Mouse (Mus musculus): ENCODE results near the gene Nr1h2. TPM values are rescaled to one million over a fixed set of nuclear protein-coding genes. Genes with fewer than 3 reads are reported as not detected.
A peak's percentile ranks its signal among the peaks of the same experiment; 100 is the strongest.

Nr1h2 gene
- total RNA-seq, 2 experiments from 2014 or later: 27.4 to 35.4 TPM

DNA sequence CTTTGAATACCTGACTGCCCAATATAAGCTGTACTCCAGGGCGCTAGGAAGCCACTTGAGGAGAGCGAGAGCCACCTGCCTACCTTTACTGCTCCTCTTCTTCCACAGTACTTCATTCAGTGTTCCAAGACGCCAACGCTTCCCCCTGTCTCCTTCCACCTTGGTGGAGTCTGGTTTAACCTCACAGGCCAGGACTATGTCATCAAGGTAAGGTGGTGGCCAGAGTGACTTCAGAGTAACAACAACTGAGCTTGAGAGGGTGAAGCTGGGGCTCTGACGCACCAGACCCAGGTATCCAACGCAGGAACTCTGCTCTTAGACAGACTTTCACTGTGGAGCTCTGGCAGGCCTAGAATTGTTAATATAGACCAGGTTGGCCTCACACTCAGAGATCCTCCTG is 31.9 kb upstream of the Nr1h2 start:
- no peak for DNase-seq

DNA sequence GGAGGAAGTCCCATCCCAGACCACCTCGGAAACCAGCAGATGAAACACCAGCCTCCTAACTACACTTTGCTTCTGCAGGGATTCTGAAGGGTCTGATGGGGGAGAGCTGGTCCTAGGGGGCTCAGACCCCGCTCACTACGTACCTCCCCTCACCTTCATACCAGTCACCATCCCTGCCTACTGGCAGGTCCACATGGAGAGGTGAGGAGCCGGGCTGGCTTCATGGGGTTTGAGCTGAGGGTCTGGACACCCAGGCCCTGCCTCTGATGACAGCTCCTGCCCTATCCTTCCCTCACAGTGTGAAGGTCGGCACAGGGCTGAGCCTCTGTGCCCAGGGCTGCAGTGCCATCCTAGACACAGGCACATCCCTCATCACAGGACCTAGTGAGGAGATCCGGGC is 31.2 kb upstream of the Nr1h2 start:
- DNase-seq: no peak

DNA sequence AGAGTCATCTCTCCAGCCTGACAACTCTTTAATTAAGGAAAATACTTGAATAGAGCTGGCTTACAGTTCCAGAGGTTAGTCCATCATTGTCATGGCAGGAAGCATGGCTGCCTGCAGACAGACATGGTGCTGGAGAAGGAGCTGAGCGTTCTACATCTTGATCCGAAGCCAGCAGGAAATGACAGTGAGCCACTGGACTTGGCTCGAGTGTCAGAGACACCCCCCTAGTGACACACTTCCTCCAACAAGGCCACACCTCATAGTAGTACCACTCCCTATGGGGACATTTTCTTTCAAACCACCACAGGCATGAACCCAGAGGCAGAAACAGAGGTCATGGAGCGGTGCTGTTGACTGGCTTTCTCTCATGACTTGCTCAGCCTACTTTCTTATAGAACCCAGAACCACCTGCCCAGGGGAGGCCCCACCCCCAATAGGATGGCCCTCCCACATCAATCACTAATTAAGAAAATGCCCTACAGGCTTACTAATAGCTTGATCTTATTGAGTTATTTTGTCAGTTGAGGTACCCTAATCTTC is 30.6 kb upstream of the Nr1h2 start:
- no peak for DNase-seq

DNA sequence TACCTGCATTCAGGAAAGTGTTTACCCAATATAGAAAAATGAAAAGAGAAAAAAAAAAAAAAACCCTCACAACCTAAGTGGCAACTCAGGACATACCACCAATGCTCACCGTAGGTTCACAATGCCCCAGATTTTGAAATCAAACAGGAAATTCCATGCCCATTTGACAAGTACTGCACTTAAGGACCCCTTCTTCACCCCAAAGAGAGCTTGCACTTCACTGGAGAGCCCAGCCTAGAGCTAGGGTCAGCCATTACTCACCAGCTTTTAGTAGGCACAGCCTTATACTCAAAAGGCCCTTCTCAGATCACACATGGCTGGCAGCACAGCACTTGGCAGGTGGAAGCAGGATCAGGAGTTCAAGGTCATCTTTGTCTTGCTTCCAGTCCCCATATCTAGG is 29.4 kb upstream of the Nr1h2 start:
- no peak for DNase-seq

DNA sequence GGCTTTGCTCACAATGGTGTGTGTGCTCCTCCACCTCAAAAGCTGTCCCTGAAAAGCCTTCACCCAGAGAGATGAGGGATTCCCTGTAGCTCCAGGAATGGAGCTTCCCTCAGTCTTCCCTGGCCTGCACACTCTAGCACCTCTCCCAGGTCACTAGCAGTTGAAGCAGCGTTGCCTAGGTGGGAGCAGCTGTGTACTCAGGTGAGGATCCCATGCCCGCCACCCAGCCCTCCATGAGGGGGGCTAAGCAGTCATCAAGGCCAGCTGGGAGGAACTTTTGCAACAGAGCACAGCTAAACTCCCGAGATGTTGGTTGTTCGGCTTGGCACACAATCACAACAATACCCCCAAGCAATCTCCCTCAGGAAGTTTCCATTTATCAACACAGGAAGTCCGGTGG is 29.0 kb upstream of the Nr1h2 start:
- DNase-seq: no peak

DNA sequence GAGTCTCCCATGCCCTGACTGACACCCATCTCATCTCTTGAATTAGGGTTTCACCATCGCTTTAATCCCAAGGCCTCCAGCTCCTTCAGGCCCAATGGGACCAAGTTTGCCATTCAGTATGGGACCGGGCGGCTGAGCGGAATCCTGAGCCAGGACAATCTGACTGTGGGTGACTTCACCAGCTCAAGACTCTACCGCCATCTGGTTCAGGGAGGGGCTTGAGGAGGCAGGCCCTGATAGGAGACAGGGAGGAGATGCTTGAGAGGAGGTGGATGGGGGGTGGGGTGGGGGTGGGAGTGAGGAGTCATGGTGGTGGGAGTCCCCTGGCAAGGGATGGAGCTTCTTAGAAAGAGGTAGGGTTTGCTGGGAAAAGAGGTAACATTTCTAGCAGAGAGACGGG is 27.9 kb upstream of the Nr1h2 start:
- DNase-seq: no peak

DNA sequence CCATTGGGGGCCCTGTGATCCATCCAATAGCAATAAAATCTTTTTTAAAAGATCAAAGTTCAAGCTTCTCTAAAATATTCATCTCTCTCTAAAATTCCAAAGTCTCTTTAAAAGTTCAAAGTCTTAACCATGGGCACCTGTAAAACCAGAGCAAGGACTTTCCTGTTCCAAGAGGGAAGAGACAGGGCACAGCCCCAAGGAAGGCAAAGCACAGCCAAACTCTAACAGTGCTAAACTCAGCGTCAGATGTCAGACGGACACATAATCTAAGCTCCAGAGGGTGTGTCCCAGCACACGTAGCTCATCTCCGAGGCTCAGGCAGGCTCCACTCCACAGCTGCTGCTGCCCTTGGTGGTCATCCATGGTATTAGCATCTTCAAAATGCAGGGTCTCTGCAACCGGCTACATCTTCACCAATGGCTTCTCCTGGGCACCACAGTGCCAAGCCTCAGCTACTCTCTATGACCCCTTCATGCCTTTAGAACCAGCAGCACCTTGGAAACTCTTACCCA is 22.6 kb upstream of the Nr1h2 start:
- no peak for DNase-seq

DNA sequence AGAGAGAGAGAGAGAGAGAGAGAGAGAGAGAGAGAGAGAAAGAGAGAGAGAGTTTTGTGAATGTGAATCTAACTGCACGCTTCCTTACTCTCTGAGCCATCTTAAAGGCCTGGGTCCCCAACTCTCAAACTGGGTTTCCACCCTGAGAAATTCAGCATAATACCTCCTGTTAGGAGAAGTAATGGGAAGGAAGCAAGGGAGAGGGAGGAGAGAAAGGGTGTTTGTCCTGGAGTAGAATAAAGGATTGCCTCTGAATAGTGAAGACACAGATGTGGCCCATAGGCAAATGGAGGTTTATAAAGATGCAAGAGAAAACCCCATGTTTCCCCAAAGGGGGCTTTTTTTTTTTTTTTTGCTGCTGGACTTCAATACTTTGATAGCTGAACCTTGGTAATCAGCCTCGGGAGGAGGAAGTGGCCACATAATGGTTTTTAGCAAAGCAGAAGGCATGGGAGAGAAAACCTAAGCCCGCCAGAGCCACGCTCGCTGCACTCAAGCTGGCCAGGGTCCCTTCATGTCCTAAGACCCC is 19.3 kb upstream of the Nr1h2 start:
- no peak for DNase-seq

DNA sequence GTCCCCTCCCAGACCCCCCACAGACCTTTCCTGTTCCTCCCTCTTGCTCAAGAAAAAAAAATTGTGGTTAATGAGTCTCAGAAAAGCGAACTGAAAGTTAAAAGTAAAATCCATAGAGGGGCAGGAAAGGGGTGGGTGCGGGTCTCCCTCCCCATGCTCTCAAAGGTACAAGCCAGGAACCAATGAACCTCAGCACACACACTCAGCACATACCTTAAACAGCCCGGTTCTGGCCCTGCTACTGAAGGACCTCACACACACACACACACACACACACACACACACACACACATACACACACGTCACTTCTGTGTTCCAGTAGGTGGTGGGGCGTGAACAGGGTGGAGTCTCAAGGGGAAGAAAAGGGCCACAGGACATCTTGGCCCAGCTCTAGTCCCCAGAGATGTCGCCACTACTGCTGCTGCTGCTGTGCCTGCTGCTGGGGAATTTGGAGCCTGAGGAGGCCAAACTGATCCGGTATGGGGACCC is 18.5 kb upstream of the Nr1h2 start, which contains the start of gene Napsa:
Gene Napsa (plus strand): TSS at position 168 of the 489 bp plus-strand sequence.
- no peak for DNase-seq

DNA sequence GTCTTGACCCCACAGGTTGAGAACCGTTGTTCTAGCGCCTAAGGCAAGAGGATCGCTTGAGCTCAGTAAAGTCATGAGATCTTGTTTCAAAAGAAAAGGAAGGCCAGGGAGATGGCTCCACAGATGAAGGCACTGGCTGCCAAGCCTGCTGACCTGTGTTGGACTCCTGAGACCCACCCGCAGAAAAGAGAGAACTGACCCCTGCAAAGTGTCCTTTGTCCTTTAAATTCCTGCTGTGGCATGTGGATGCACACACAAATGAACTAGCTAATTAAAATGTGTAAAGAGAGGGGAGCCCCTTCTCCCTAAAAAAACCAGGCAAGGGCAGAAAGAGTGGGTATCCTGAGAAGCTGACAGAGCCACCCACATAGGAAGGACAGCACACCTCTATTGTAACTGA is 18.1 kb upstream of the Nr1h2 start:
- DNase-seq: no peak

DNA sequence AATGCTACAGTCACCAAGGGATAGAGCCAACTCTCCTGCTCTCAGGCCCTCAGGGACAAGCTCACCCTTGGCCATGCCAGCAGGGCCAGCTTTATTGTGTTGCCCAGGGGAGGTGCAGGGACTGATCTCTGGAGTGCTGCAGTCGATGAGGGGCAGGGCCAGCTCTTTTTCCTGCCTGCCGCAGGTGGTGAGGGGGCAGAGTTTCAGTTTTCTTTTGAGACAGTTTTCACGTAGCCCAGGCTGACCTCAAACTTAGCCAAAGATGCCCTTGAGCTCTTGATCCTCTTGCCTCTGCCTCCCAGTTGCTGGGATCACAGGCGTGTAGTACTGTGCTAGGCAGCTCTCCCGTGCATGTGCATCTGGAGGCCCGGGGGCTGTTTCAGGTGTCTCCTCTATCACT is 17.2 kb upstream of the Nr1h2 start:
- no peak for DNase-seq

DNA sequence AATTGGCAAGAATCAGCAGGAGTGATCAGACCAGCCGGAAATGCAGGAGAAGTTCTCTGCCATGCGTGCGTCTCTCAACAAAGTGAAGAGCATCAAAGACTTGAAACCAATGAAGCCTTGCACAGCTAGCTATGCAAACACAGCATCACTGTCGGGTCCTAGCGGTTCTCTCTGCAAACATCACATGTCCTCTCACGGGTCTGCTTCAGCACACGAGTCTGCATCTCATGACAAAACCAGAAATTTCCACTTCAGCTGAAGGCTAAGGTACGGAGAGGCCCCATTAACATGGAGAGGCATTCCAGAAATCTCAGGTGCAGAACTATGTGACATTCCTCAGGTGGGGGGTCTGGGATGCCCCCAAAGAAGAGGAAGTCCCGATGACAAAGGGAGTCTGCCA is 15.1 kb upstream of the Nr1h2 start:
- no peak for DNase-seq

DNA sequence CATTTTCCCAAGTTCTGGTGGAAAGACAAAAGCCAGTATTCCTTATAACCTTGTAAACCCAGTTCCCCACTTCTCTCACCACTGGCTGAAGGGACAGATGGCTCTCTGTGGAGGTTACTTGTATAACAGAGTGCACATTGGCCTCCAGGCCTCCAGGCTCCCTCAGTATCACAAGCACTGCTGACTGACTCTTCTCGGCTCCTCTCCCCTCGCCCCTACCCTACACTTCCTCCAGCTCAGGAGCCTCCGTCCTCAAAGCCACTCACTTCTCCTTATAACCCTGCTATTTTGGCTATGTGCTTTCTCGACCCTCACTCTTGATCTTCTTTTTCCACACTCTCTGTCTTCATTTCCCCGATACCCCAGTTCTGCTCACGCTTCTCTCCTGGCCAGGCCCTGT is 11.7 kb upstream of the Nr1h2 start:
- no peak for DNase-seq

DNA sequence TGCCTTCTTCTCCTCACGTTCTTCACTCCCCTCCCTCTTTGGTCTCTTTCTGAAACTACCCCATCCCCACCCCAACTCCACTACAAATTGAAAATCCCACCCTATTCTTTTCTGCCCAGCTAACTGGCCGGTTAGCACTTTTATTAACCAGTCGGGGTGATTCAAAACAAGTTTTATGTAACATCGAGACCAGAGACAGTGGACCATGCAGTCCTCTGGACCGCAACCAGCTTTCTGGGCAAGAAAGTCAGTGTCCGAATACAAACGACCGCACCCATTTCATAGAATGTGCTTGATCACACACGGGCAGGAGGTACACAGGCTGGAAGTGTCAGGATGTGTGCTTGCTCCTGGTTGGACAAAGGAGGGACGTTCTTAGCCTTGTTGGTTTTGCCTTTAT is 10.7 kb upstream of the Nr1h2 start:
- no peak for DNase-seq

DNA sequence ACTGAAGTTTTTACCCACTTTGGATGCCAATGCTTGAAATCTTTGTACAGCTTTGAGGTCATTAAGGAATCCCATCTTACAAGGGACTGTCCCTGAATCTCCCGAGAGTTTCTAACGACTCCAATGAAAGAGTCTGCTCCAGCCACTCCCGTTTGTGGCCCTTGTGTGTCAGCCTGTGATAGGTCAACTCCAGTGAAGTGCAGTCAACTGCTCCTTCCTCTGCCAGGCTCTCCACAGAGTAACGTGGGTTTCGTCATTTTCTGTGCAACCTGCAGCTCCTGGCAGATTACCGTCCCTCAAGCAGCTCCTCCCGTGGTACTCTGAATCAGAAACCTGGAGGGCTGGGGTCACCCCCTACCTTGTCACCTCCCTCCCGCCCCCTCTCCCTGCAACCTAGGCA is 9.5 kb upstream of the Nr1h2 start:
- DNase-seq: no peak

DNA sequence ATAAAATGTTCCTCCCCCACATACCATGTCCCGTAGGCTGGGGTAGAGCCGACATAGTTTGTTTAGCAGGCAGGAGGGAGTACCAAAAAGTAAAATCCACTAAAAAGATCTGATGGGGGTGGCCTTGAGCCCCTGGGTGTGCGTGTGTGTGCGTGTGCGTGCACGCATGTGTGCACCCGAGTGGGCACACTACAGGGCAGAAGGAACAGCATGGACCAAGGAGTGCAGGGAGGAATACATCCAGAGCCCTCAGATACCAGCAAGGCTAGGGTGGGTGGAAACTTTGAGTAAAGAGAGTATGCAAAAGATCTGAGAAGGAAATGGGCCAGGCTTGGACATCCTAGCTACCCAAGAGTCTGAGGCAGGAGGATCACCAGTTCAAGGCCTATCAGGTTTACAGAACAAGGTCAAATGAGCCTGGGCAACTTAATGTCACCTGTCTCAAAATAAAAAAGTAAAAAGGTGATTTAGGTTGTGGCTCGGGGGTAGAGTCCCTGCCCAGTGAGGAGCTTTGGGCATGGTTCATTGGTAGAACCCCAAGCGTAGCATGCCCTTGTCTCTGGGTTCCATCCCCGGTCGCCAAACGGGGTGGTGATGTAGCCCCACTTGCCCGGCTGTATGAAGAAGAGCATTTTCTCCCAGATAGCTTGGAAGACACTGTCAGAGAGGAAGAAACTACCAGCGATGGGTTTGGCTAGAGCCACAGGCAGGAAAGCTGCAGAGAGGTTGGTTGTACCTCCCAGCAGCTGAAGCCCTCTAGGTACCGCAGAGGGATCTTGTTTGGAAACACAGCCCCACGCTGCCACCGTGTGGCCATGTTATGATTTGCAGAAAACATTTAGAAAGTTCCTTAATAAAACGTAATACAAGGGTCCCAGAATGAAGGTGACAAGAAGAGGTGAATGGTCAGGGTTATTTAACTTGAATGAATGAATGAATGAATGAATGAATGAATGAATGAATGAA is 7.0 kb upstream of the Nr1h2 start:
- DNase-seq: peak; percentile 78

DNA sequence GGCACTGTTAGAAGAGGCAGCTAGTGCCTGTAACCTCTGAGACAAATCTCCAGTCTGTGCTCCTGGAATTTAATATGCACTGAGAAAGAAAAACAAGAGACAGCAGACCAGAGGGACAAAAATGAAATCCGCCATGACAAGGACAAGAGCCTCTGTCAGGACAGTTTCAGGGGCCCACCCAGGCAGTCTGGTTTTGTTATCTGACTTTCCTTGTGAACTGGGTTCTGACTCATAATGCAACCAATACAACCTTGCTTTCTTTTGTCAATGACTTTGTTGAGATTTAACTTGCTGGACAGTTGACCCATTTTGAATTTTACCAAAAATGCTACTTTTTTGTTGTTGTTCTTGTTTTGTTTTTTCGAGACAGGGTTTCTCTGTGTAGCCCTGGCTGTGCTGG is 3.9 kb upstream of the Nr1h2 start:
- no peak for DNase-seq

DNA sequence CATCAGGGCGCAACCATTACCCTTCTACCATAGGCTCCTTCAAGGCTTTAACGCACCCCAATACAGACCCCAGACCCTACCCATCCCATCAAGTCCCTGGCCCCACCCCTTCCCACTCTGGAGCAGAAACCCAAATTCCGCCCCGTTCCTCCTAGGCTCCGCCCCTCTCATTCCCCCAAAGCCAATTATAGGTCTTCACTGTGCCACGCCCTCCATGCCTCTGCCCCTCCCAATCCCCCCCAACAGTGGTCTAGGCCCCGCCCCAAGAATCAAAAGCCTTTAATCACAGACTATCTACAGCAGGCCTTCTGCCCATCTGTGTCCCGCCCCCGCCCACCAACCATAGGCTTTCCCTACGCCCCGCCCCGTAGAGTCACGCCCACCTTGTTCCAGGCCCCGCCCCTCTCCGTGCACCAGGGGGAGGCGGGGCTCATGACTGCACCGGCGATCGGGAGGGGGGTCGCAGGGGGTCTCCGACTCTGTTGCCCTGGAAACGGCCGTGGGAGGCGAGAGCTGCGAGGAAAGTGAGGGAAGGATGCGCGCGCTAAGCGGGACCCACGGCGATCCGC is 471 bp downstream of the Nr1h2 start:
- DNase-seq: peak; percentile 86

DNA sequence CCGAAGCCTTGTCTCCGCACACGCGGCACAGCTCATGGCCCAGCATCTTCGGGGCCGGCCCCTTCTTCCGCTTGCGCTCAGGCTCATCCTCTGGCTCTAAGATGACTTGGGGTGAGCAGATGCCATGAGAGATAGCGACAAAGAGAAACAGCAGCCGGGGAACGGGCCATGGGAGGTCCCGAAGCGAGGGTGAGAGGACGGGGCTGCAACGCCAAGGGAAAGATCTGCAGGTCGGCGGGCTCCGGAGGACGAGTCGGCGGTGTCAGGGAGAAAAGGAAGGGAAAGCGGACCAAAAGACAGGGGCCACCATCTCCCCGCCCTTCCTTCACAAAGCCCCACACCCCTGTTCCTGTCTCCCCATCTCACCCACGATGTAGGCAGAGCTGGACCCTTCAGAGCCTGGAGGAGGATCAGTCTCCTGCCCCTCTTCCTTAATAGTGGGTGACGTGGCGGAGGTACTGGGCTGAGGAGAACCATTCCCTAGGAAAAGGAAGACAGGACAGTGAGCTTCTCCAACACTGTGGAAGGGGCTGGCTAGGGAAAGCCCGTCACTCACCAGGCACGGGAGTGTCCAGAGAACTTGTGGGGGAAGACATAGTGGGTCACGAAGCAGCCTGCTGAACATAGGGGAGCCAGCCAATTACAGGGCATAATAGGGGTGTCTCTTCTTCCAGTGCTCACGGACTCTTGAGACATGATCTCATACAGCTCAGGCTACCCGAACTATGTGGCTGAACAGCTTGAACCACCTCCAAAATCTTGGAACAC is 1.4 kb downstream of the Nr1h2 start:
- no peak for DNase-seq

DNA sequence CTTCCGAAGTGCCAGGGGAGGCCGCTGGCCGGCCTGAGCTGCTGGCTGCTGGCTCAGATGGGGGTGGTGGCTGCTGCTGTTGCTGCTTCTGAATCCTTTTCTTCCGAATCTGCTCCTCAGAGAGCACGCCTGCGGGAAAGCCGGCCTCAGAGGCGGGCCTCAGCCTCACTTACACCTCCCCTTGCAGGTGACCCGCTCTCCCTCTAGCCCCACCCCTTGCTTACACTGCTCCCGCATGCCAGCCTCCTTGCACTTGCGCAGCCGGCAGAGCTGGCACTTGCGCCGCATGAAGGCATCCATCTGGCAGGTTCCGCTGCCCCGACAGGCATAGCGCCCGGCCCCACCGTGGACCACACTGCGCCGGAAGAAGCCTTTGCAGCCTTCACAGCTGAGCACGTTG is 2.0 kb downstream of the Nr1h2 start:
- no peak for DNase-seq

DNA sequence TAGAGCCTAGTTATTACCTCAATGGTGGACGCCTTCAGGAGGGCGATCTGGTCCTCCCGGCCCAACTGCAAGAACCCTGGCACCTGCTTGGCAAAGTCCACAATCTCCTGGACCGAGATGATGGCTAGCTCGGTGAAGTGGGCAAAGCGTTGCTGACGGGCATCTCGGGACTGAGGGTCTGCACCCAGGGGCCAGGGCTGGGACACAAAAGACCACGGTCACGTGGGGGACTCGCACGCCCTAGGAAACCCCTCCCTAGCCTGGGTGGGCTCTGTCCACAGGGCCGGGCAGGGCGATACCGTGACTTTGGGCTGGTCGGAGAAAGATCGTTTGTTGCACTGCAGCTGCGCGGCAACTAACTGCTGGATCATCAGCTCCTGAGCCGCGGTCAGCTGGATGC is 2.5 kb downstream of the Nr1h2 start:
- no peak for DNase-seq

DNA sequence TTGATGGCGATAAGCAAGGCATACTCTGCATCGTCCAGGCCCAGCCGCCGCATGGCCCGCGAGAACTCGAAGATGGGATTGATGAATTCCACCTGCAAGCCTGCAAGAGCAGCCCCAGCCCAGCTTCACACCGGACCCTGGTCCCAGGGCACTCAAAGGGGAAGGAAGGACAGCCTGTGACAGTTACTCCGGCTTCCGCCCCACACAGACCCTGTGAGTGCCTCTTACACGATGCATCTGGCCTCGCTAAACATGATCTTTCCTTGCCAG is 3.4 kb downstream of the Nr1h2 start:
- DNase-seq: no peak
